Mouse (Mus musculus) gastrocnemius, postnatal 36 days (tissue): ENCODE results near the gene Smagp. TPM values are rescaled to one million over a fixed set of nuclear protein-coding genes. Genes with fewer than 3 reads are reported as not detected.

Experiments
- DNase-seq, 2 experiments: peaks; one replicate each; pipeline ENCODE4 v3.0.0; 2022
- intact Hi-C: fragments of 180-260 bp; cut with DNase I; formaldehyde crosslinking; loops from one replicate; pipeline ENCODE4 v1.15.1; 2025
- total RNA-seq, 2 experiments: library from RNA; stranded (reverse); gene quantifications; 2 replicates each; pipeline ENCODE4 v1.2.3; 2021

The Smagp gene
- total RNA-seq, 2 experiments from 2014 or later, result 2.4 to 4.1 TPM

GRCm38 (mm10) chr15:100666219-100666696, 29.5 kb upstream of the Smagp start:
- intact Hi-C loops, result no loop called here
- DNase-seq, result no peak

GRCm38 (mm10) chr15:100665411-100666218, 28.9 kb upstream of the Smagp start:
- no peak for DNase-seq
- intact Hi-C loops, result no loop called here

GRCm38 (mm10) chr15:100664813-100665274, 28.1 kb upstream of the Smagp start:
- no peak for DNase-seq
- intact Hi-C loops, result no loop called here

- DNase-seq, result no peak
- intact Hi-C loops, result no loop called here
Measured at GRCm38 (mm10) chr15:100660805-100661204, 24.1 kb upstream of the Smagp start.

GRCm38 (mm10) chr15:100660306-100660705, 23.6 kb upstream of the Smagp start:
- DNase-seq, result peak; percentile 44 to 56
- intact Hi-C loops, result no loop called here

GRCm38 (mm10) chr15:100655201-100655600, 18.5 kb upstream of the Smagp start:
- intact Hi-C loops, result no loop called here
- no peak for DNase-seq

- no peak for DNase-seq
- intact Hi-C loops, result no loop called here
Measured at GRCm38 (mm10) chr15:100654271-100654670, 17.5 kb upstream of the Smagp start.

- DNase-seq, result no peak
- intact Hi-C loops, result no loop called here
Measured at GRCm38 (mm10) chr15:100651610-100652009, 14.9 kb upstream of the Smagp start.

GRCm38 (mm10) chr15:100650111-100650510, 13.4 kb upstream of the Smagp start:
- no peak for DNase-seq
- intact Hi-C loops, result no loop called here

GRCm38 (mm10) chr15:100646161-100646560, 9.4 kb upstream of the Smagp start:
- no peak for DNase-seq
- intact Hi-C loops, result no loop called here

GRCm38 (mm10) chr15:100642451-100642850, 5.7 kb upstream of the Smagp start:
- intact Hi-C loops, result no loop called here
- DNase-seq, result no peak

- no peak for DNase-seq
- intact Hi-C loops, result no loop called here
Measured at GRCm38 (mm10) chr15:100641226-100641810, 4.6 kb upstream of the Smagp start.

- intact Hi-C loops, result no loop called here
- DNase-seq, result no peak
Measured at GRCm38 (mm10) chr15:100639972-100640750, 3.4 kb upstream of the Smagp start.

- intact Hi-C loops, result loop anchor here (2.0 kb wide), 1 partner anchor 21 kb away; no protein-coding TSS in a partner anchor
- no peak for DNase-seq
Measured at GRCm38 (mm10) chr15:100637661-100638060, 921 bp upstream of the Smagp start.

GRCm38 (mm10) chr15:100635851-100636645, 692 bp downstream of the Smagp start:
- no peak for DNase-seq
- intact Hi-C loops, result loop anchor here (2.0 kb wide), 1 partner anchor 19 kb away; no protein-coding TSS in a partner anchor

- no peak for DNase-seq
- intact Hi-C loops, result no loop called here
Measured at GRCm38 (mm10) chr15:100635239-100635638, 1.5 kb downstream of the Smagp start.

- intact Hi-C loops, result no loop called here
- DNase-seq, result no peak
Measured at GRCm38 (mm10) chr15:100633341-100633740, 3.4 kb downstream of the Smagp start.

- intact Hi-C loops, result no loop called here
- no peak for DNase-seq
Measured at GRCm38 (mm10) chr15:100632323-100632722, 4.4 kb downstream of the Smagp start.

GRCm38 (mm10) chr15:100631454-100632170, 5.1 kb downstream of the Smagp start:
- DNase-seq, result no peak
- intact Hi-C loops, result no loop called here
